Mouse (Mus musculus): ENCODE measurements at regions not wholly inside any gene's neighbourhood (a gene's known extent, or its start where the extent isn't known, plus 50 kb on each side); places are given as distances from the start of the nearest gene placed in this dataset.
"Not testable (repeated sequence)": the region's sequence is repeated elsewhere in the genome, so short reads cannot be mapped to it uniquely, and the experiment has no call there.

DNA sequence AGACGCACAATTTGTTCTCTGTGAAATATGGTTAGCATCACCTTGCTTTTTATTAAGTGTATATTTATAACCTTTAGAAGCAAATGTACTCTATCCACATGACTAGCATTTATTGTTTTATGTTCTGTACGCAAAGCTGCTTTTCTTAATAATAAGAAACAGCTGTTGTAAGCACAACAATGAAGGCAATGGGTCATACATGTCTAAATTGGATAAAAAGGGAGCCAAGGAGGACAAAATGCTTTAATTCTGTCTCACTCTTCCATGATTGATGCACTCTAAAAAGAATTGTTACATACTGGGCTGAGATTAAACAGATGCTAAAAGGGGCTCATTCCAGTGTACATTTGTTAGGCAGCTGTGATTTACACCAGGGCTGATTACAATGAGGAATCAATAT is 232.7 kb upstream of the Gm21293 start:
- DNase-seq (ENCODE audit: low spot score in 2 of 2) = no peak

DNA sequence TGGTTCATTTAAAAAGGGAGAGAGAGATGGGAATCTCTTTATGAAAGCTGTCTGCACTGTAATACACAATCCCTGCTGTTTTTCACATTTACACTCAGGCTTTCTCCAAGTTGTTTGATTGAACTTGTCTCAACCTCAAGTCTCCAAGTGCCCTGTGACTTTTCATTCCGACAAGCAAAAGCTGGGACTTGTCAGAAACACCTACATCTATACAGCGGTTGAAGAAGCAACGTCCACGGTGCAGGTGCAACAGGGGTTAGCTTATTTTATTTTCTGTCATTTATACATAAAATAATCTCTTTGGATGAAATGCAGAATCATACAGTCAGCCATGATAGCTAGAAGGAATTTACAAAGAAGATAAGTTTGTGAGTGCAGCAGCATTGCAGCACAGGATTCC is 184.6 kb upstream of the Gm21293 start:
- no peak for DNase-seq (ENCODE audit: low spot score in 2 of 2)

DNA sequence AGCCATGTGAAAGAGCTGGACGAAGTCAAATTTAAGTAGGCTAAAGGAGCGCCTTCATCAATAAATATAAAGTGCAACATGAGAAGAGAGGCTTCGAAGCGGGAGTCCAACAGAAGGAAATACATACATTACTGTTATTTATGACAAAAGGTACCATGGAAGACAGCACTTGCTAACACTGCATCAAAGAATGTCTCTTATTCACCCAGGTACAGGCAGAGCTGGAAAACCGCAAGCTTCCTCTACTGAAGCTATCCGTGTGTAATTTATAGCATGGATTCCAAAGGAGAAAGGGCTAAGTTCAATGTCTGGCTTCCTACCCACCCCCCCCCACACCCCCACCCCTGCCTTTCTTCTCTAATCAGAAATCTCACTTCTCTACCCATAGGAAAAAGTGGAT is 166.7 kb upstream of the Gm21293 start:
- DNase-seq (ENCODE audit: low spot score in 2 of 2) = no peak

DNA sequence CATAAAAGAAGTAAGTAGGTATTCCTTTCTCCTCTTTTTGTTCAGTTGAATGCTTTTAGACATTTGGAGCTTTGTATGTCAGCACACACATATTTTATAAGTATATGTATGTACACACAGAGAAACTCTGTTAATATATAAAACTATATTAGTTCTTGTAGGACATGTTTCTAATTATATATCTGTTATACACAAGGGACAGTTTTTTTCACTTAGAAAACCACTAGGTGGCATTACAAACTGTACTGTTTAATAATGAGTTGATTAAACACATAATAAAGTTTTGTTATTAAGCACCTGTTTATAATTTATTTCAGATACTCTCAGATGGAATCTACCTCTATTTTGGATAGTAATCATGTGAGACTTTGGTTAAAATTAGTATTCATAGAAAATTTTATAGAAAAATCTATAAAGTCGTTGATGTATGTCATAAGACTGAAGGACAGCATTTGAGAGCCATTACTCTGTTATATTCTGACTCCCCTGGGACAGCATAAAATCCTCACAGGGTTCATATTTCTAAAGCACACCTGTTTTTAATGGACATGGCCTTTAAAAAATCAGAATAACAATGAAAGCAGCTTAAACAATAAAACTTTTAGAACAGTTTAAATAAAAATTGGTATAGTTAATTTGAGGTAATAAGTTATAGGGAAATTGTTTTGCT is 158.4 kb upstream of the Gm21293 start:
- no peak for DNase-seq (ENCODE audit: low spot score in 2 of 2)

DNA sequence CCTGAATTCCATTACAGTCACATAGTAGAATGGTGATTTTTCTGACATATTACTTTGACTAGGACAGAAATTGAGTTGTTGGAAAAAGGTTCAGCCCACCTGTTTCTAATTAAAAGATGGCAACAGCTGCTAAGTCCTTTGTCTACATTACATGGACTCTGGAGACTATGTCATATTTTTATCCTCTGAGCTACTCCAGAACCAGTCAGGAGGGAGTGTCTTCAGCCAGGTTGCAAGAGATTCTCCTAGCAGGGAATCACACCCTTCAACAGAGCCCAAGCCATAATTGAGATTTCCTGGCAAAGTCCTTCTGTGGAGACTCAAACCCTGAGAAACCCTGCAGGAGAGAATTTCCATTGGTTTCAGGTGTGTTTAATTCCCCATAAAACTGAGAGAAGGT is 123.2 kb upstream of the Gm21293 start:
- DNase-seq (ENCODE audit: low spot score in 2 of 2) = no peak

- DNase-seq (ENCODE audit: low spot score in 2 of 2) = no peak
These were observed 121.2 kb upstream of the Gm21293 start for GRCm38 (mm10) chr10:104021593-104021992.

DNA sequence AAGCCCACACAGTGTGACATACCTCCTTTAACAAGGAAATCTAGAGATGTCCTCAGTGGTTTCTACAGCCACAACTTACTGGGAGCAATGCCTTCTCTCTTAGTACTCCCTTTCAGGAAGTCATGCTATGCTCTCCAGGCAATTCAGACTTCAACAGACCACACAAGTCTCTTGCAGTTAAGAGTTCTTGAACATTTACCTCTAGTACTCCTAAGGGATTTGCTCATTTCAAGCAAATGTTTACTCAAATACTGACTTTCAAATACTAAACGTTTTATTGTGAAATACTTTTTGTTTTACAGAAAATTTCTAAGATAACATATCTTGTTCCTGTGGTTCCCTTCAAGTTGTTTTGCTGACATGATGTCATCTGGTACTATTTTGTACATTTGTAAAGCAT is 114.6 kb upstream of the Gm21293 start:
- no peak for DNase-seq (ENCODE audit: low spot score in 2 of 2)

GRCm38 (mm10) chr10:104032771-104033170 is 110.0 kb upstream of the Gm21293 start:
- no peak for DNase-seq (ENCODE audit: low spot score in 2 of 2)

DNA sequence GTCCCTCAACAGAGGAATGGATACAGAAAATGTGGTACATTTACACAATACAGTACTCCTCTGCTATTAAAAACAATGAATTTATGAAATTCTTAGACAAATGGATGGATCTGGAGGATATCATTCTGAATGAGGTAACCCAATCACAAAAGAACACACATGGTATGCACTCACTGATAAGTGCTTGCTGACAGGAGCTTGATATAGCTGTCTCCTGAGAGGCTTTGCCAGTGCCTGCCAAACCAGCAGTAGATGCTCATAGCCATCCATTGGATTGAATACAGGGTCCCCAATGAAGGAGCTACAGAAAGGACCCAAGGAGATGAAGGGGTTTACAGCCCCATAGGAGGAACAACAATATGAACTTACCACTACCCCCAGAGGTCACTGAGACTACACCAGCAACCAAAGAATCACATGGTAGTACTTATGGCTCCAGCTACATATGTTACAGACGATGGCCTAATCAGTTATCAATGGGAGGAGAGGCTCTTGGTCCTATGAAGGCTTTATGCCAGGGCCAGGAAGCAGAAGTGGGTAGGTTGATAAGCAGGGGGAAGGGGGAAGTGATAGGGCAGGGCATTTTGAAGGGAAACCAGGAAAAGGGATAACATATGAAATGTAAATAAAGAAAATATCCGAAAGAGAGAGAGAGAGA is 100.9 kb upstream of the Gm21293 start:
- not testable (repeated sequence) for DNase-seq (ENCODE audit: low spot score in 2 of 2)

- DNase-seq (ENCODE audit: low spot score in 2 of 2) = no peak
These were observed 100.4 kb upstream of the Gm21293 start for GRCm38 (mm10) chr10:104042387-104042775.

GRCm38 (mm10) chr10:104043569-104043968 is 99.2 kb upstream of the Gm21293 start:
- no peak for DNase-seq (ENCODE audit: low spot score in 2 of 2)

Measured in urinary bladder, postnatal 36 days (tissue).